Mouse (Mus musculus): ENCODE measurements at regions not wholly inside any gene's neighbourhood (a gene's known extent, or its start where the extent isn't known, plus 50 kb on each side); places are given as distances from the start of the nearest gene placed in this dataset.

GRCm38 (mm10) chr15:62139859-62140258 is 1217.0 kb upstream of the A1bg start:
- TF ChIP-seq SRF (IDR thresholded peaks at IDR 0.05; ENCODE audit: control insufficient read depth, insufficient read length, low read depth) (no peak), POLR2A (IDR thresholded peaks at IDR 0.05; ENCODE audit: insufficient read length, low read depth) (no peak)
